Mouse (Mus musculus): Measurements from ENCODE around the gene Clec2d.
A peak's percentile ranks its signal among the peaks of the same experiment; 100 is the strongest.

Gene Clec2d

GRCm38 (mm10) chr6:129224090-129224489, 43.7 kb downstream of the Clec2d start:
- no peak for DNase-seq (ENCODE audit: low spot score in 2 of 2)

- no peak for DNase-seq (ENCODE audit: low spot score in 2 of 2)
Observed at GRCm38 (mm10) chr6:129225078-129225477, 44.7 kb downstream of the Clec2d start.

GRCm38 (mm10) chr6:129228935-129229773, 48.7 kb downstream of the Clec2d start:
- DNase-seq (ENCODE audit: low spot score in 2 of 2) = no peak

- DNase-seq (ENCODE audit: low spot score in 2 of 2) = no peak
Observed at GRCm38 (mm10) chr6:129229774-129230578, 49.6 kb downstream of the Clec2d start.

GRCm38 (mm10) chr6:129232005-129232841, 51.8 kb downstream of the Clec2d start:
- DNase-seq (ENCODE audit: low spot score in 2 of 2) = no peak

GRCm38 (mm10) chr6:129232842-129233205, 52.4 kb downstream of the Clec2d start:
- DNase-seq (ENCODE audit: low spot score in 2 of 2) = peak in 1 of 2 experiments; percentile 51

GRCm38 (mm10) chr6:129233366-129233954, 53.0 kb downstream of the Clec2d start:
- DNase-seq (ENCODE audit: low spot score in 2 of 2) = no peak

GRCm38 (mm10) chr6:129233955-129234369, 53.5 kb downstream of the Clec2d start:
- DNase-seq (ENCODE audit: low spot score in 2 of 2) = no peak

- peak in 1 of 2 experiments; percentile 36 for DNase-seq (ENCODE audit: low spot score in 2 of 2)
Observed at GRCm38 (mm10) chr6:129234456-129235360, 54.3 kb downstream of the Clec2d start.

- no peak for DNase-seq (ENCODE audit: low spot score in 2 of 2)
Observed at GRCm38 (mm10) chr6:129235855-129236461, 55.5 kb downstream of the Clec2d start.
